Mouse (Mus musculus): Measurements from ENCODE around the gene Cacna1s. TPM values are rescaled to one million over a fixed set of nuclear protein-coding genes. Genes with fewer than 3 reads are reported as not detected.

Cacna1s gene
- polyA plus RNA-seq, 1 experiment = 3.3 TPM

DNA sequence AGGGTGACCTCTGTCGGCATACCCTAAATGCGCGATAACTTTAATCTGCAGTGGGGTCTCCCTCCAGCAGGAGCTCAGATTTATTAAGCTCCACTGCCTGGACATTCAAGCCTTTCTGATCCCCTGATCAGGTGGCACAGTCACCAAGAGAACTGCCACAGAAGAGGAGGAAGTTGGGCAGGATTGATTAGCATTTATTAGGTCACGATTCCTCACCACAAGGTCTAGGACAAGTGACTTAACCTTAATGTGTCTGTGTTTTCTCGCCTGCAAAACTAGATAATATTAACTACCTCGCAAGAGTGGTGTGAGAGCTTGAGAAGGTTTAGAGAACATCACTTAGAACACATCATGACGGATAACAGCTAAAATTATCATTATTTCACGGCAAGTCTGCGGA, 4.7 kb upstream of the Cacna1s start:
- WGBS = 77% methylated on average over 9 of the region's 9 CpGs
- DNase-seq (ENCODE audit: low read depth, low spot score) = no peak

DNA sequence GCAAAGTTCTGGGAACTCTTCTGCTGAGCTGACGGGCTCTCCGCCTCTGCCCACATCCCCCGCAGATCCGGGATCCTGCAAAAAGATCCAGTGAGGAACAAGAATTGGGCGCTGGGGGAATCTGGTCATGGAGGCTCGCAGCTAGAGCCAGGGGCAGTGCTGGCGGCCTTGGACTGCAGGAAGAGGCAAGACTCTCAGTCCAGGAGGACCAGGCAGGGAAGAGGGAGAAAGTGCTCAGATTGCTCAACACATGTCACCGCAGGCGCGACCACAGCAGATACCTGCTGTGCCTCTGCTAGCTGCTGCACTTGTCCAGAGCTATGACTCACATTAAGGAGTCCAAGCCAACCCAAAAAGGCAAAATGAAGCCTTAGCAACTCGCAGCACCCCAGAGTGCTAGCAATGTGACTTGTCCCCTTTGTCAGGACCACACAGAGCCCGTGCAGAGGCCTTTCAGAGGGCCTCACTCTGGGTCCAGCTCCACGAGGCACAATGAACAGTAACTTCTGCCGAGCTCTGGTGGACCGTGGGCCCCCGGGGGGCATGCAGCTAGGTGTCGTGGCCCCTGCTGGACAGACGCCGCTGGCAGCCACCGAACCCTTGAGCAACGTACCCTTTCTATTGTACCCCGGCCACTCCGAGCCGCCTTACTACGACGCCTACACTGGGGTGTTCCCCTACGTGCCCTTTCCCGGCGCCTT, 2.1 kb upstream of the Cacna1s start, which contains the start of gene Ascl5:
Ascl5 (plus strand) TSS at position 493 of the 701 bp plus-strand sequence.
- WGBS = 26% methylated on average over 29 of the region's 29 CpGs
- DNase-seq (ENCODE audit: low read depth, low spot score) = no peak

DNA sequence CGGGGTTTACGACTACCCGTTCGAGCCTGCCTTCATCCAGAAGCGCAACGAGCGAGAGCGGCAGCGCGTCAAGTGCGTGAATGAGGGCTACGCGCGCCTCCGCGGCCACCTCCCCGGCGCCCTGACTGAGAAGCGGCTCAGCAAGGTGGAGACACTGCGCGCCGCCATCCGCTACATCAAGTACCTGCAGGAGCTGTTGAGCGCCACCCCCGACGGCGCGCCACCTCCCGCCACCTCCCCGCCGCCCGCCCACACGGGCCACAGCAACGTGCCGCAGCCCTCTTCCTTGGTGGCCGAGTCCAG, 1.6 kb upstream of the Cacna1s start:
- no peak for DNase-seq (ENCODE audit: low read depth, low spot score)
- WGBS = 2% methylated on average over 36 of the region's 36 CpGs

DNA sequence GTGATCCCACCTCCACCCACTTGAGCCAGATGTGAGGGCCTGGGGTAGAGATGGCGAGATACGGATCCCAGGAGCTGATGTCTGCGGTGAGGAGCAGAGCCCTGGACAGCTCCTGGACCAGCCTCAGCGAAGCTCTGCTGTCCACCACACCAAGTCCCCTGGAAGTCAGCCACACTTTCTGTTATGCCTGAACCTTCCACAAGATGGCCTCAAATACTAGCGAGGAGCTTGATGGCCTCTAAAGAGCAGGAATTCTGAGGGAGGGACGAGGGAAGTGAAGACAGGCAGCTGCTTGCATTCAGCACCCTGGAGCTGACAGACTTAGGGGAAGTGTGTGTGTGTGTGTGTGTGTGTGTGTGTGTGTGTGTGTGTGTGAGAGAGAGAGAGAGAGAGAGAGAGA, 1.1 kb upstream of the Cacna1s start:
- DNase-seq (ENCODE audit: low read depth, low spot score) = no peak
- 2% methylated on average over 6 of the region's 6 CpGs for WGBS

DNA sequence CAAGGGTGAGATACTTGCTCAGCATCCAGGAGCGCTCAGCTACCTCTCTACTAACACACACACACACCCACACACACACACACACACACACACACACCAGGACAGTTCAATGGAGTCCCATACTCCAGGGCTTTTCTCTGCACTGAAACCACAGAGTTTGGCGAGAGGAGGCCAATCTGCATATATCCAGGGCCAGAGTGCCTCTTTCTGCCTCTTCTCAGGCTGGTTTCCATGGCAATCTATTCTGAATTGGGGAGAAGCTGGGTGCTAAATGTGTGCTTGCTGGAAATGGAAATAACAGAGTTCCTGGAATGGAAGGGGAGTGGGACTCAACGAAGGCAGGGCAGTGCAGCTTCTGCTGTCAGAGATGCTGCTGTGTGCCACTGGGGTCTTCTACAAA, 3.2 kb downstream of the Cacna1s start:
- no peak for DNase-seq (ENCODE audit: low read depth, low spot score)
- WGBS = 86% methylated on average over 3 of the region's 3 CpGs

DNA sequence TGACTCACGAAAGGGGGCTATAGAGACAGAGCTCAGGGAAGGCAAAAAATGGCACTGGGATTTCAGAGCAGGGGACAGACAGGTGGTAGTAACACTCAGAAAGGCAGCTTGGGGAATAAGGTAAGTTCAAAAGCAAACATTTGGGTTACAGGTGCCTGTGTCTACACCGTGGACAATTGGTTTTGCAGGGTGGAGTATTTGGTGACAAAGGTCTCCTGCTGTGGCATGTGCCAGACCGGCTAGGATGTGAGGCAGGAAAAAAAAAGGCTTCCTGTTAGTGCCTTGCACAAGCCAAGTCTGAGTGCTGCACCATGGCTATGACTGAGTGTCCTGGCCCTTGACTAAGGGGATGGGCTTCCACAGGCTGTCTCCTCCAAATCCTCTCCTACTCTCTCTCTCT, 6.0 kb downstream of the Cacna1s start:
- no peak for DNase-seq (ENCODE audit: low read depth, low spot score)
- 19% methylated on average over 3 of the region's 3 CpGs for WGBS

DNA sequence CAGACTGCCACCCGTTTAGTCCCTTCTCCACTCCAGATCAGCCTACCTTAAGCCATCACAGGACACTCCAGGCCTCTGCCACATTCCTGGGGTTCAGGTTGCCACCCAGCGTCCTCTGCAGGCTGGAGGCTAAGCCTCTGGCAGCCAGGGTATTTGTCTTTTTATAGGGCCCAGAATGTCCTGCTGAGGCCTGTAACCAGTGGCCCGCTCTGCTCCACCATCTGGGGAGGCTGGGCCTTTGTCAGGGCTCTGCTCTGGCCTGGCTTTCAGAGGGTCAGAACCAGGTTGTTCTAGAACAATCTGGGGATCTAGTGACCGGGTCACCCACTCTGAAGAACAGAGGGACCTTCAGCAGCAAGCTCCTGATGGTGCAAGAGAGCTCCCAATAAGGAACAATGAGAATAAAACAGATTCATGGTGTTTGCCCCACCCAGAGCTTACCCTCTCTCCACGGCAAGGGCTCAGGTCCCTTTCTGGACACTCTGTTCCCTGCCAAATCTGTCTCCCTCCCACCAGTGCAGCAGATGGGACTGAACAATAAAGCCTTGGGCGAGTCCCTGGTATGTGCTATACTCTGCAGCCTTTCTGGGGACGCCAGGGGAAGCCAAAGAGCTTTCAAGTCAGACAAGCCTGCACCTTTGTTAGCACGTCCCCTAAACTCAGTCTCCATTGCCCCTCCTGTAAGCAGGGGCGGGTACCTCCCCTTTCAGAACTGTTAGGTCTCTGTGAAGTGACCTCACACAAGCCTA, 8.7 kb downstream of the Cacna1s start:
- 41% methylated on average over 9 of the region's 9 CpGs for WGBS
- DNase-seq (ENCODE audit: low read depth, low spot score) = no peak

DNA sequence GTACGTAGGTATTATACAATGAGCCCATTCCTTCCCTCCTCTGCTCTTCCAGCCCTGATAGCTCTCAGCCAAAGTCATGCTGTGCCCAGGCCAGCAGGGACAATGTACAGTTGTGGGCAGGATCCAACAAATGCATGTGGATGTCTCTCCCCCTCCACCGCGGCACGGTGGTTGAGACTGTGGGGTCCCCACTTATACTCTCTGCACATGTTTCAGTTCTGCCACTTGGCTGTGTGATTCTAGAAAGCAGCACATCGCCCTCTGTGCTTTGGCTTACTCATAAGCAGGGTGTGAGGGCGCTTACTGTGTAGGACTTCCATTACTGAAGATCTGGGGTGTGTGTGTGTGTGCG, 9.2 kb downstream of the Cacna1s start:
- no peak for DNase-seq (ENCODE audit: low read depth, low spot score)
- WGBS = 82% methylated on average over 7 of the region's 7 CpGs

DNA sequence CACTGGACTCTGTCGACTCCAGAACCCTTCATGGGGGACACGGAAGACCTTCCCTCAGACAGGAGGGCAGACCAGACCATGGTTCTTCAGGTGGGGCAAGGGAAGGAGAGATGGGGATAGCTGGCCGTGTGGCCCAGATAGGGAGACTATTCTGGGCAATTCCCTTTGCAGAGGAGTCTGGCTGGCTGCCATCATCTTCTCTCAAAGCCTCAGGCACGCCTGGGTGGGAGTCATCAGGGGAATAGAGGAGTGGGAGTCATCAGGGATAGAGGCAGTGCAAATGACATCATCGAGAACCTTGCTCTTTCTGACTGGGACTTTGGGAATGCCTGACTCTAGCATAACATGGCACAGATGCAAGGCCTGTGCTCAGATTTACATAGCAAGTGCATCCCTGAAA, 11.4 kb downstream of the Cacna1s start:
- WGBS = 58% methylated on average over 5 of the region's 5 CpGs
- DNase-seq (ENCODE audit: low read depth, low spot score) = no peak

DNA sequence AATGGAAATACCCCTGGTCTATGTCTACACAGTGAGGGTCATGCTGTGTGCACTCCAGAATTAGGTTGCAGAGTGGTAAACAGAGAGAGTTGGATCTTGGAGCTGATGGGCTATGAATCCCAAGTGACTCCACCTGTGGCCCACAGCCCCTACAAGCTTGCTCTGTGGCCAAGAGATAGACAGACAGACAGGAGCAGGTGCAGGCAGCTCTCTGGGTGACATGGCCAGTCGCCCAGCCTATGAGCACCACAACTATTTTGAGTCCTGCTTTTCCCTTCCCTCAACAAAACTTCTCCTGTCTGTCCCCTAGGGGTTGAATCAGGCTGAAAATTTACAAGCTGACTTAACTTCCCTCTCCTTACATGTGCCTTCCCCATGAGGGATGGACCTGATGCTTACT, 14.1 kb downstream of the Cacna1s start:
- 52% methylated on average over 1 of the region's 1 CpGs for WGBS
- no peak for DNase-seq (ENCODE audit: low read depth, low spot score)

DNA sequence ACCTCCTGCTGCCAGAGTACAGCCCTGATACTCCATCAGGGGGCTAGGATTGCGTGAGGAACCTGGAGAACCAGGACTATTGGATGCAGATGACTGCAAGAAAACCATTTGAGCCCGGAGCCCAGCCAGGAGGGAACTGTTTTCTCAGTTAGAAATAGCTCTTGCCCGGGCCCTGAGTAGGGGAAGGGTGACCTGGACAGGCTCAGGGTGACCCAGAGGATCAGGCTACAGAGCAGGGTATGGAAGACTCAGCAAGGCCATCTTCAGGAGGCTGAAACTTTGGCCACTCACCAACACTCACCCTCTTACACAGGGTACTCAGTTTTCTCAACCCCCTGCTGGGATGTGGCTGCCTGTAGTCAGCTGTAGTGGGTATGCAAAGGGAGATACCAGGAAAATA, 15.0 kb downstream of the Cacna1s start:
- WGBS = 64% methylated on average over 3 of the region's 3 CpGs
- no peak for DNase-seq (ENCODE audit: low read depth, low spot score)

DNA sequence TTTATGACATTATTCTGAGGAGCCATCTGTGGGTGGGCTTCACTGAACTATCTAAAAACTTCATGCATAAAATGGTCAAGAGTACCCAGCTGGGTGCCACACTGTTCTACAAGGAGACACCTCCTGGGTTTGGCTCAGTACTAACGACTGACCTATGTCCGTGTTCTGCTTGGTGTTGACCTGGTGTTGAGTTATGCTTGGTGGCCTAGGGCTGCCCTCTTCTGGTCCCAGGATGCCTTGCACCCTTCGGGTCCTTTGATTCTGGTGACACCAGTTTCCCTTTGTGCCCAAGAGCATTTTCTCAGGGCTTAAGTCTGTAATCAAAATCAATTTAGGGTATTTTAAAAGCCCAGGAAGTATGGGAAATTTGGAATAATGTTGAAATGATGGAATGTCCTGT, 23.5 kb downstream of the Cacna1s start:
- 2% methylated on average over 3 of the region's 3 CpGs for WGBS
- no peak for DNase-seq (ENCODE audit: low read depth, low spot score)

DNA sequence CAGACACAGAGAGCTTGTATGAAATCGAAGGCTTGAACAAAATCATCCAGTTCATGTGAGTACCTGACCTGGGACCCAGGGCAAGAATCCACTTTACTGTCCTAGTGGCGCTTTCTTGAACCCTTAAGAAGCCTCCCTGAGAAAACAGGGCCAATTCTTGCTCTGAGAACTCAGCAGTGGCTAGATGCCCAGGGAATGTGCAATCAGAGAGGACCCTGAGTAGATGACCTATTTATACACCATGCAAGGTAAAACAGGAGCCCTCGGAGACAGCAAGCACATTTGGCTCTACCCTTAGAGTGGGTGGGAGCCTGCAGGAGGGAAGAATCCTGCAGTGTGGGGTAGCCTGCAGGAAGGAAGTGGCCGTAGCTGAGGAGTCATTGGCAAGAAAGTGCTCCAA, 25.1 kb downstream of the Cacna1s start:
- WGBS = 66% methylated on average over 4 of the region's 4 CpGs
- DNase-seq (ENCODE audit: low read depth, low spot score) = no peak

DNA sequence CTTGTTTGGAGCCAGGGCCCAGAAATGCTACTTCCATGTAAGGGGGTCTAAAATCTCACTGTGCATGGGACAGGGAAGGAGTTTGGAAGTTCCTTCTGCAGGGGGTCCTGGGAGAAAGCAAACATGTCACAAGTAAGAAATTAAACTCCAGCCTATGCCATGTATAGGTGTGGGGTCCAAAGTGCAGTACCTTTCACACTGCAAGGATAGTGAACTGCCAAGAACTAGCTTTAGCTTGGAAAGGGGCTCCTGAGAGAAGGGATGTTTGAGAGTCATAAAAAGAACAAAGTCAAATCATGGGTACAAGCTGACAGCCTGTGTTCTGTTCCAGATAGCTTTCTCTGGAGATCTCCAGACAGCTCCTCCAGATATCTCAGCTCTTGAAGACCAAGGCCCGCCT, 28.6 kb downstream of the Cacna1s start:
- 90% methylated on average over 1 of the region's 1 CpGs for WGBS
- DNase-seq (ENCODE audit: low read depth, low spot score) = no peak

DNA sequence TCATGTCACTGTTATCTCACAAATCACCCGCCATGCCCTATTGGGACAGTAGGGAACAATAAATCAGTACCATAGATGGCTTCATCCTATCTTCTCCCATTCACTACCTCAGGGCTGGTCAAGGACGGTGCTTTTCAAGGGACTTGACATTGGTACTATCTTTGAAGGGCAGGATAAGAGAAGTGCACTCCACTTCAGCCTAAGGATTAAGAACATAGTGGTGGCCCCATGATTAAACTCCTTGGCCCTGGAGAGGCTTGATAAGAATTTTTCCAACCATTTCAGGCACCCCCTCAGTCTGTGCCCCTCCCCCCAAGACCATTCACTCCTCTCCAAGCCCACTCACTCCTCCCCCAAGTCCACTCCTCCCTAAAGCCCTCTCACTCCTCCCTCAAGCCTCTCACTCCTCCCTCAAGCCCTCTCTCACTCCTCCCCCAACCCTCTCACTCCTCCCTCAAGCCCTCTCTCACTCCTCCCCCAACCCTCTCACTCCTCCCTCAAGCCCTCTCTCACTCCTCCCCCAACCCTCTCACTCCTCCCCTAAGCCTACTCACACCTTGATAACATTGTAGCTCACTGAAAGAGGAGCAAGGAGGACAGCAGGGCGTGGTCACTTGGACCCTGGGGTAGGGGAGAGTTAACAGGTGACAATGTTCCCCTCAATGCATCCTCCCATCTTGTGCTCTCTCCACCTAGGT, 33.6 kb downstream of the Cacna1s start:
- 75% methylated on average over 3 of the region's 3 CpGs for WGBS
- no peak for DNase-seq (ENCODE audit: low read depth, low spot score)

DNA sequence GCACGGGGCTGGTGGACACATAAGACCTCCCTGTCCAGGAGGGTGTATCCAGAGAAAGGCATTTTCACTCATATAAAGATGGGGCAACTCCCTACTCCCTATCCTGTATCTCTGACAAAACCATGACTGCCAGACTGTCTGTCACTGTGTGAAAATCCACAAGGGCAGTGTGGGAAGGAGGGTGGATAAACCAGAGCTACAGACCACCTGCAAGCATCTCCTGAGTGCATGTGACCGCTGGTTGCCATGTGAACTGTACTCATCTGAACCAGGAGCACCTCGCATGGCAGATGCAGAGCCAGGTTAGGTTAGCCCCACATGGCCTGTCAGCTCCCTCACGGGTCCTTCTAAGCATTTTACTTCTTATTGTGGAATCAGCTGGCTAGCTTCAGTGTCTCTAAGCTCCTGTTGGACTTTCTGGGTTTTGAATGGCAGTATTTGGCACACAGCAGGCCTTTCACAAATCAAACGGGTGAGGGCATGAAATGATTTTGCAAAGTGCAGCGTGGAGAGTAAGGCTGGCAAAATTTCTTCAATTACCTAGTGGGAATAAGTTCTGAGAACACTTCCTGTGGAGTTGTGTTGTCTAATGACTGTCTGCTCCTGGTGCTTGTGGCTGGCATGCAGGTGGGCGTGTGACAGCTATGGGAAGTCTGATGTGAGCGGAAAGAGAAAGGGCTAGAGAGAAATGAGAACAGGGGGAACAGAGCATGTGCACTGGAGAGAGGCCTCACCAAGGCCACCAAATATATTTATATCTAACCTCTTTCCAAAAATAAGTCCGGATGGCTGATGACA, 37.0 kb downstream of the Cacna1s start:
- WGBS = 71% methylated on average over 9 of the region's 9 CpGs
- DNase-seq (ENCODE audit: low read depth, low spot score) = no peak

DNA sequence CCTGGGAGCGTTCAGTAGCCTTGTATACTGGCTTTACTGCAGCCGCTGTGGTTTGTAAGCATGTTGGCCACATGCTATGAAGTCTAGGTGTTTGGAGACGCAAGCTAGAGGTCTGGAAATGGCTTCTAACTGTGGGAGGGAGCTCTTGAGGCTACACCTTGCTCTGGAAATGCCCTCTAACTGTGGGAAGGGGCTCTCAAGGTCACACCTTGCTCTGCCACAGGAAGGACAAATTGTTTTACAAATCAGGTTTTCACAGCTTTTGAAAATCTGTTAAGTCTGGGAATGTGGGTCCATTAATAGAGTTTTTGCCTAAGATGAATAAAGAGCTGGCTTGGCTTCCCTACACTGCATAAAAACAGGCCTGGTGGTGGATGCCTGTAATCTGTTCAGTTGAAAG, 41.2 kb downstream of the Cacna1s start:
- WGBS = 69% methylated on average over 3 of the region's 3 CpGs
- DNase-seq (ENCODE audit: low read depth, low spot score) = no peak

DNA sequence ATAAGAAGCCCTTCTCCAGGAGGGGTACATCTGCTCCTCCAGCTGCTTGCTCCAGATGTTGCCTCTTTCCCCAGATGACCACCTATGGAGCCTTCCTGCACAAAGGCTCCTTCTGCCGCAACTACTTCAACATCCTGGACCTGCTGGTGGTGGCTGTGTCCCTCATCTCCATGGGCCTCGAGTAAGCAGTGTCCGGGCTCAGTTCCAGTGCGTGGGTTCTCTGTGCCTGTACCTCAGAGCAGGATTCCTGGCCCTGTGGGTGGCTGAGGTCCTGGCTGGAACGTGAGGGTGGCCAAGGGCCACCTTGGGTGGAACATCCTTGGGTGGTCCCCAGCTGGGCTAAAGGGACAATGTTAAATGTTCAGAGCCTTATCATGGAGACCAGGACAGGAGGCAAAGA, 42.3 kb downstream of the Cacna1s start:
- DNase-seq (ENCODE audit: low read depth, low spot score) = no peak

DNA sequence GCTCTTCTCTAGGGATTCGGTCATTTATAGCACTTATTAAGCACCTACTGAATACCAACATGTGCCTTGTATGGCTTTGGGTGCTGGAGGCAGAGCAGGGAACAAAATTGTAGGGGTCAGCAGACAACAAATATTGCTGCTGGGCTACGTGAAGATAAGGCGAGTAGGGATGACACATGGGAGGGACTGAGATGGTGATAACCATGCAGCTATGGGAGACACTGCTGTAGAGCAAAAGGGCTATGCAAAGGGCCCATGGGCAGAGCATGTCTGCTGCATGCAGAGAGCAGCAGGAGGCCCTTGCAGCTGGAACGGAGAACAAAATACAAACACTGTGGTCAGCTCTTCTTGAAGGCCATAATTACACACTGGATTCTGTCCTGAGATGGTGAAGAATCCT, 49.5 kb downstream of the Cacna1s start:
- WGBS = 76% methylated on average over 4 of the region's 4 CpGs
- DNase-seq (ENCODE audit: low read depth, low spot score) = no peak

More for the DNA sequence above, 42.3 kb downstream of the Cacna1s start:
- 71% methylated on average over 5 of the region's 5 CpGs for whole genome bisulfite sequencing

DNA sequence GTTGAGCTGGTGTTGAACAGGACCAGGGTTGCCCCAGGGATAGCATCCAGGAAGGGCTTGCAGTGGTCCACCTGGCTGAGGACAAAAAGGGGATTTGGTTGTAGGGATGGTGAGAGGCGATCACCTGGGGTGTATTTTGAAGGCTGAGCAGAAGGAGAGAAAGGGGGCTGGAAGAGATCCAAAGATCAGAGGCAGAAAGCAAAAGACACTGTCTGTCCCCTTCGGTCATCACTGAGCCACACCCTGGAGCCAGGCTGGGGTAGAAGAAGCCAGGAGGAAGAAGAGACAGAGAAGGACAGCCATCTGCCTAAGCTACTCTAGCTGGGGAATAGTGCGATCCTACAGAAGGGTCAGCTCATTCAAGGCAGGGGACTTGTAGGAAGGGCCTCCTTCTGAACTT, 50.0 kb downstream of the Cacna1s start:
- no peak for DNase-seq (ENCODE audit: low read depth, low spot score)
- 74% methylated on average over 3 of the region's 3 CpGs for WGBS
